Mouse (Mus musculus) thymus, postnatal 36 days (tissue): Measurements from ENCODE around the gene Vwa1.
A peak's percentile ranks its signal among the peaks of the same experiment; 100 is the strongest.
"Not testable (repeated sequence)": the region's sequence is repeated elsewhere in the genome, so short reads cannot be mapped to it uniquely, and the experiment has no call there.

Experiments
- DNase-seq, 2 experiments: peaks; one replicate each; pipeline ENCODE4 v3.0.0; 2022; ENCODE audit warnings: mixed read lengths in 2 of 2

The Vwa1 gene

DNA sequence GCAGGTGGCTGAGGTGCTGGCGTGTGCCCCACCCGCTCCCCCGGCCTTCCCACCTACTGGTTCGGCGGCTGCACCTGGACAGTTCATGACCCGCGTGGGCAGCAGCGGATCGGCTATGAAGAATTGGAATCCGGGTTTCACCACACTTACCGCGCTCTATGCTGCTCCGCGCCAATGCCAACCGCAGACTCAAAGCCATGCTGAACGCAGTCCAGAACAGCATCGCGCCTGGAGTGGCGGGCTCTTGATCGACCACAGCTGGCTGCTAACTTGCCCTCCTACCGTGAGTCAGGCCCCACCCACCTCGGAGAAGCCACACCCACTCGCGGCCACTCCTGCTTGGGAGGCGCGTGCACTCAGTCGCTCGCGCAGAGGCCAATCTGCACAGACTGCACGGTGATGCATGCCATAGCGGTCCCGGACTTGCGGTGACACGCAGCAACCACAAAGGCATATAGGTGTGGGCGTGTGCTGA is at the start of gene Vwa1:
Gene Vwa1, minus strand, starts transcription at position 419 of the 475 bp plus-strand sequence.
- DNase-seq = peak; percentile 85

GRCm38 (mm10) chr4:155823443-155823842 is 48.9 kb upstream of the Vwa1 start:
- DNase-seq = no peak

DNA sequence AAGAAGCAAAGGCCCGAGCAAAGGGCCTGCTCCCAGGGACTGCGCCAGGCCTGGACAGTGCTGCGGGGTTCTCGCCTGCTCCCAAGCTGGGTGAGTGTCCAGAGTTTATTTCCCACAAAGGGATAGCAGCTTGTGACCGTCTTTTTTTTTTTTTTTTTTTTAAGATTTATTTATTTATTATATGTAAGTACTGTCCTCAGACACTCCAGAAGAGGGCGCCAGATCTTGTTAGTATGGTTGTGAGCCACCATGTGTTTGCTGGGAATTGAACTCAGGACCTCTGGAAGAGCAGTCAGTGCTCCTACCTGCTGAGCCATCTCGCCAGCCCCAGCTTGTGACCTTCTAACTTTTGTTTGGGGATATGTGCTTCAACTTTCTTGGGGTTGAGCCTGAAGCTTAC is 46.5 kb upstream of the Vwa1 start:
- DNase-seq = no peak

DNA sequence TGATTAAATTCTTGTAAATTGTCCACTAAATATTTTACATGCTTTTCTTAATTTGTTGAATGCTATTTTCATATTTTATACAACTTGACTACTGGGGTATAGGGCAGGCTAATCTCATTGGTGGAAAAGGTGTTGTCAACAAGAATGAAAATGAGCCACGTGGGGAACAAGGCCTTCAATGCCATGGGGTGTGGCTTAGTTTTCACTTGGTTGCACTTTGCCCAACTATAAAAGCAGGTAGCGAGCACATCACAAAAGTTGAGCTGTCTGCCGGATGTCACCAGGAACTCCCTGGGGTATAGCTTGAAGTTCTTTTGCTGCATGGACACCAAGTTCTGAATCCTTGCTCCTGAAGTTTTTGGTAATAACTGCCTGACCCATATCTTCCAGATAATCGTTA is 43.0 kb upstream of the Vwa1 start:
- DNase-seq = no peak

GRCm38 (mm10) chr4:155812665-155813181 is 38.2 kb upstream of the Vwa1 start:
- DNase-seq = peak in 1 of 2 experiments; percentile 52

DNA sequence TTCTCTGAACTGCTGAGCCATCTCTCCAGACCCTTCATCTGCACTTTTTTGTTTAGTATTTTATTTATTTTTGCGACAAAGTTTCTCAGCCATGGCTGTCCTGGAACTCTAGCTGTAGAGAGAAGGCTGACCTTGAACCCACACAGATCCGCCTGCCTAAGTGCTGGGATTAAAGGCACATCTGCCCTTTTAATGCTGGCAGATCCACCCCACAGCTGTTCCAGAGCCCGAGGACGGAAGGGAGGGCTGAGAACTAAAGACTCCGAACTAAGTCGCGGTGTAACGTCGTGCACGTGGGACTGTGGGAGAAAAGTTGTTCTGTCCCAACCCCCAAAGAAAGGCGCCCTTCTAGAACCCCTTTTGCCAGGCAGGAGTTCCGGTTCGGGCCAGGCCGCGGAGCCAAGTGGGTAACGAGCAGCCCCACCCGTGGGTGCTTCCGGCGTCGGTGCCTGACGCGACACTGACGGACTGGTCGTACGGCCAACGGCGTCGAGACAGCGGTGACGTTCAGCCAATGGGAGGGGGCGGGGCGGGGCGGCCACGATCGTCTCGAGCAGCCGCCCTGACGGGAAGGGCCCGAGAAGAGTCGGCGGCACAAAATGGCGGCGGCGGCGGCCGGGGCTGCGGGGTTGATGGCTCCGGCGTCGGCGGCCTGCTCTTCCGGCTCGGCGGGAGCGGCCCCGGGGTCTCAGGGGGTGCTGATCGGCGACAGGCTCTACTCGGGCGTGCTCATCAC is 37.6 kb upstream of the Vwa1 start, which contains the start of gene Ccnl2:
Gene Ccnl2, plus strand, starts transcription at position 561 of the 736 bp plus-strand sequence.
- DNase-seq = peak; percentile 90 to 95

DNA sequence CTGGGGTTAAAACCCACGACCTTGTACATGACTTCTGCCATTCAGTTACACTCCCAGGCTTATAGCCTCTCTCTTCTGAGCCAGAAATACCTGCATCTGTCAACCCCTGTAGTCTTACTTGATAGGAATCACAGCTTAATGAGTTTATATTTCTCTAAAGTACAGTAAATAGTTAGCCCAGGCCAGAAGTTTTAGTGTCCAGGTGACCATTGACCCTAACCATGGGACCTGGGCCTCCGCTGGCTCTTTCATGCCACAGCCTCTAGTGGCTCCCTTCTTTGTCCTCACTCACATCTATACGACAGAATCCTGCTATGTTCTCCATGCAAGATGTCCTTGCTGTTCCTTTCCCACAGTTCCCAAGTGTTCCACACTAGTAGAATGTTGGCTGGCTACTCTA is 33.3 kb upstream of the Vwa1 start:
- DNase-seq = no peak

- DNase-seq = peak; percentile 95 to 97
Observed at GRCm38 (mm10) chr4:155803340-155804041, 29.0 kb upstream of the Vwa1 start.

- no peak for DNase-seq
Observed at GRCm38 (mm10) chr4:155802741-155803339, 28.3 kb upstream of the Vwa1 start, which contains the start of gene Mrpl20. Gene Mrpl20 (plus strand): TSS chr4:155802878.

DNA sequence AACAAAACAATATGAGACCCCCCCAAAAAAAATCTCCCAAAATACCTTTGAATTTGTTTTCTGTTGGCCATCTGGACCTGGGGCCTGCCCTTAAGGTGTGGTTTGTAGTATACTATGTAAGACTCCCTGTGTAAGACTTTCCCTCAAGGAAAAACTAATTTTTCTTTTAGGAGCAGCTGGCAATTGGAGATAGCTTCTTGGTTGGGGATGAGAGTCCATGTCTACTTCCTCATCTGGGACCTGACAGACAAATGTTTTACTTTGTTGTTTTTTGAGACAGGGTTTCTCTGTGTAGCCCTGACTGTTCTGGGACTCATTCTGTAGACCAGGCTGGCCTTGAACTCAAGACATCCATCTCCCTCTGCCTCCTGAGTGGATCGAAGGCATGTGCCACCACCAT is 27.6 kb upstream of the Vwa1 start:
- no peak for DNase-seq

GRCm38 (mm10) chr4:155793730-155794129 is 19.2 kb upstream of the Vwa1 start:
- DNase-seq = no peak

DNA sequence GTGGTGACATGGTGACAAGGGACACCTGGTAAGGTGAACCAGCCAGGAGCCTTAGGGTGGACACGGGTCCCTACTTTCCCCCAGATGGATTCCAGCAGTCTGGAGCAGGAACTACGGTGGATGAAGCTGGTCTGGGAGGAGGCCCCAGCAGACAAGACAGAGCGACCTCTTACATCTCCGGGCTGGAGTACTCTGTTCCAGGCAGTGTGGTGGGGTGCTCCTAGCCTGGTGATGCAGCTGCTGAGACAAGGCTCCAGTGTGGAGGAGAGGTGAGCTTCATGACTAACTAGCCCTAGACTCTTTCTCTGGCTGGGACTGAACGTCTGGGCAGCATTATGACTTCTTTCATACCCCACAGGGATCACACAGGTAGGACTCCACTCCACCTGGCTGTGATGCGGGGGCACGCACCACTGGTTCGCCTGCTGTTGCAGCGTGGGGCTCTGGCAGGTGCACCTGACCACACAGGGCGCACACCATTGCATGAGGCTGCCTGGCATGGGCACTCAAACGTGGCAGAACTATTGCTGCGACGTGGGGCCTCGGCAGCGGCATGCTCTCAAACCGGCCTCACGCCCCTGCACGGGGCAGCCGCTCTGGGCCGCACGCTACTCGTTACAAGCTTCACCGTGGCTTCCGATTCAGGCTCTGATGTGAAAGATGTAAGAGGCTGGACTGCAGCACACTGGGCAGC is 16.9 kb upstream of the Vwa1 start:
- no peak for DNase-seq

- no peak for DNase-seq
Observed at GRCm38 (mm10) chr4:155790650-155791161, 16.2 kb upstream of the Vwa1 start.

- no peak for DNase-seq
Observed at GRCm38 (mm10) chr4:155790021-155790489, 15.6 kb upstream of the Vwa1 start, which contains the start of gene Ankrd65. Gene Ankrd65 (plus strand): TSS chr4:155790439.

- DNase-seq = not testable (repeated sequence)
Observed at GRCm38 (mm10) chr4:155788833-155789232, 14.3 kb upstream of the Vwa1 start.

GRCm38 (mm10) chr4:155788300-155788699 is 13.8 kb upstream of the Vwa1 start:
- DNase-seq = no peak

GRCm38 (mm10) chr4:155785819-155786218 is 11.3 kb upstream of the Vwa1 start, which contains the start of gene Tmem88b:
Gene Tmem88b (minus strand): TSS chr4:155785874.
- no peak for DNase-seq

GRCm38 (mm10) chr4:155785246-155785645 is 10.7 kb upstream of the Vwa1 start:
- no peak for DNase-seq

DNA sequence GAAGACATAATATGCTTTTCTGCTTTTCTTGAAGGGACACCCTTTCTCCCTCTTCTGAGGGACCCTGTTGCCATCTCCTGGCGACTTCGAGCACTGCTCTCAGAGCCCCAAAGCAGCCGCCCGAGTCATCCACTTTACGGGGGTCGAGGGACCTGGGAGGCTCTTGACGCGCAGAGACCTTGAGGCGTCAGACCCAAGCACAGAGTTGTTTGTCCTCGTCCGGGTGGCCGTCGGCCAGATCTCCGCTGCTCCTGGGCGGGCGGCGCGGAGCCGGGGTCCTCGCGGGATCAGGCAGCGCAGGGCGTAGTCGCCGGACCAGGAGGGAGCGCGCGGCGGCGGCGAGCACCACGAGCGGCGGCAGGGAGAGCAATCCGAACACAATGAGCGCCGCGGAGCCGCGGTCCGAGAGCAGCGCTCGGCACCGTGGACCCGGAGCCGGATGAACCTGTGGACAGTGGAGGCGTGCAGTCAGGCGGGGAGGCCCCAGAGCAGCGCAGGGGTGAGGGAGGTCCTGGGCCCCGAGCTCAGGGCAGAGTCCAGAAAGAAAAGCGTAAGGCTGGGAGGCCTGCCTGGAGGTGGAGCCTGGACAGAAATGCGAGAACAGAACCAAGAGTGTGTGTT is 9.7 kb upstream of the Vwa1 start:
- DNase-seq = peak; percentile 67 to 68

GRCm38 (mm10) chr4:155783486-155784080 is 9.1 kb upstream of the Vwa1 start:
- DNase-seq = no peak

GRCm38 (mm10) chr4:155780895-155781294 is 6.4 kb upstream of the Vwa1 start:
- no peak for DNase-seq
